Mouse (Mus musculus): ENCODE data around the gene Pik3r5.

DNA sequence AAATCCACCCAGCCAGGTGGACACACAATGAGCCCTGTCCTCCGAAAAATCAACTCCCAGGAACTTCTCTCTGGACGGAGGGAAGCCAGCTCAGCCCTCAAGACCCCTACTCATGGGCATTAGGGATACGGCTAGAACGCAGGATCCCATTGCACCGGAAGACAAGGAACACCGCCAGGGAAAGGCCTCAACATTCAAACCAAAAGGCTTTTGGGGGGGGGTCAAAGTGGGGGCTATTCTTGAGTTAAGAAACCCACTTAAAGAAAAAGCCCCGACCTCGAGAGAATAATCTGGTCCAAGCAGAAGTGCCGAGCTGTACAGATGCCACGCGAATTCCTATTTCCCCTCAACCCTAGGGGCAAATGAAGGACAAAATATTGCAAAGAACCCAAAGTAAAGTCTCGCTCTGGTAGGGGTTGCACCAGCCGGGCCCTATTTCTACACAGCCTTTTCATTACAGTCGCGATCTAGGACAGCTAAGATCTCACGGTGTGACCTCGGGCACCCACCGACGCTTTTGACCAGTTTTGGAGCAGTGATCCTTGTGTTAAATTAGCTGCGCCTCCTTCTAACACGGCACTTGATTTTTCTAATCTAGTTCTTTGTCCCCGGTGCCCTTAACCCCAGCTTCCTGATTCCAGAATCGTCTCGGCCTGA is 32.9 kb upstream of the Pik3r5 start:
- TF ChIP-seq FLI1 (IDR thresholded peaks at IDR 0.05; ENCODE audit: low read length) (no peak), GATA1 (IDR thresholded peaks at IDR 0.05; ENCODE audit: borderline replicate concordance, low read length) (no peak)
